Mouse (Mus musculus) neural tube, embryonic 13.5 days (tissue): Measurements from ENCODE around the gene Mcrs1. TPM values are rescaled to one million over a fixed set of nuclear protein-coding genes. Genes with fewer than 3 reads are reported as not detected.

ENCODE experiments used
- ATAC-seq: fragments of 200-750 bp; cut with Nextera tagmentation; 2 replicates; pipeline ENCODE4 v1.8.0; 2017; ENCODE audit warnings: low read depth, mild to moderate bottlenecking, moderate TSS enrichment, moderate library complexity
- H3K27ac ChIP-seq: fragments of 300-500 bp; sonication (generic); replicated peaks from 2 replicates; pipeline ENCODE4 v1.5.1; 2015; ENCODE audit warnings: moderate library complexity, mild to moderate bottlenecking, inconsistent platforms
- H3K27me3 ChIP-seq: fragments of 300-500 bp; sonication (generic); 2 replicates; pipeline ENCODE4 v1.6.1; 2015; ENCODE audit warnings: mild to moderate bottlenecking, inconsistent platforms
- H3K36me3 ChIP-seq: fragments of 300-500 bp; sonication (generic); 2 replicates; pipeline ENCODE4 v1.6.1; 2015; ENCODE audit warnings: mild to moderate bottlenecking, inconsistent platforms
- H3K4me1 ChIP-seq: fragments of 300-500 bp; sonication (generic); replicated peaks from 2 replicates; pipeline ENCODE4 v1.6.1; 2015; ENCODE audit warnings: inconsistent platforms
- H3K4me2 ChIP-seq: fragments of 300-500 bp; sonication (generic); 2 replicates; pipeline ENCODE4 v1.6.1; 2015; ENCODE audit warnings: inconsistent platforms, mild to moderate bottlenecking, moderate library complexity
- H3K4me3 ChIP-seq: fragments of 300-500 bp; sonication (generic); 2 replicates; pipeline ENCODE4 v1.5.1; 2015; ENCODE audit warnings: mild to moderate bottlenecking, inconsistent platforms
- H3K9ac ChIP-seq: fragments of 300-500 bp; sonication (generic); 2 replicates; pipeline ENCODE4 v1.6.1; 2015; ENCODE audit warnings: moderate library complexity, mild to moderate bottlenecking, inconsistent platforms
- H3K9me3 ChIP-seq: fragments of 300-500 bp; sonication (generic); 2 replicates; pipeline ENCODE4 v1.6.1; 2016; ENCODE audit warnings: inconsistent platforms
- WGBS: fragments of 180-500 bp; shearing (Covaris S2); methylation state at CpG from one replicate; pipeline ENCODE4 v1.1.7; 2015; 5-methylcytosine and 5-hydroxymethylcytosine counted together
- polyA plus RNA-seq: library from polyadenylated mRNA; unstranded; fragments of >200 nt; fragmentation: Nextera tagmentation; extraction: Ambion mirVana; gene quantifications from 2 replicates; pipeline ENCODE4 v1.2.1, GENCODE M21; 2015

Gene Mcrs1
- 168 and 181 TPM in 2 replicates for polyA plus RNA-seq

DNA sequence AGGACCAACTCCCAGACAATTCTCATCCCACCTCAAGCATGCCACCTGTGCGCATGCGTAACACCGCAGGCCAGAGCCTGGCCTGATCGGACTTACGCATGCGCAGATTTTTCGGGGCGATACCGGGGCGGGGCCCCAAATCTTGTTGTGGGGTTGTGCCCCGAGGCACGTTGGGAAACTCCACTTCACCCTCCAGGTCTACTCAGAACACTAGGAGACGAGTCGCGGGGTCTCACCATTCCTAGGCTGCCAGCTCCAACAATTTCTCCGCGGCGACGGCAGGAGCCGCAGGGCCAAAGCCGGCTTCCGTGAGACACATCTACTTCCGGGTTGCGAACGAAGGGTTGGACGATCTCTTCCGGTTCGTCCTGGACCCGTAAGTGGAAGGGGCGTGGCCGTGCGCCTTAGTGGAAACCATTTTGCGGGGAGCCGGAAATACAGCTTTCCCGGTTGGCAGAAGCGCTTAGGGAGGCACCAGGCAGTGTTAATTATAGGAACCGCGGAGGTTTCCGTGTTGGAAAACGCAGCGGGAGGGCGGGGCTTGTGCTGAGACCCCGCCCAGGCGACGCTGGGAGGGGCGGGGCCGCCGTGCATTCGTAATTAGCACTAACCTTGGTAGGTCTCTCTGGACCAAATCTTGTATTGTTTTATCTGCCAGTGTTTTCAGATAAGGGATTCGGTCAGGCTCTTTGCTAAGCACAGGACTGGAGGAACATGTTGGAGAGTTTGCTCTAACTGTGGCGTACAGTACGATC, at the start of gene Mcrs1:
TSS of gene Mcrs1 (minus strand) at position 336 of the 755 bp plus-strand sequence.
- Histone ChIP-seq H3K27me3 (peaks cover 3% of the 10 kb centered on the region; the same call in 1 of the 2 replicates), H3K9me3 (no peaks in the 10 kb centered on the region), H3K4me2 (peak within 1 kb of the TSS; percentile 84), H3K27ac (peak within 1 kb of the TSS; percentile 92), H3K9ac (peak within 1 kb of the TSS; percentile 80), H3K4me3 (peak within 1 kb of the TSS; percentile 56), H3K36me3 (peaks cover 30% of the 10 kb centered on the region), H3K4me1 (peaks cover 23% of the 10 kb centered on the region)
- under 1% methylated on average over 52 of the region's 52 CpGs for whole genome bisulfite sequencing
- peak; percentile 91 for ATAC-seq

GRCm38 (mm10) chr15:99296213-99296612, 44.5 kb upstream of the Mcrs1 start:
- Histone ChIP-seq H3K9ac (peak overlapping the region; percentile 85), H3K9me3 (no peaks in the 10 kb centered on the region), H3K27me3 (no peaks in the 10 kb centered on the region), H3K27ac (peak overlapping the region; percentile 93; the same call in 1 of the 2 replicates), H3K4me1 (peaks cover 28% of the 10 kb centered on the region), H3K4me3 (peak overlapping the region; percentile 72), H3K36me3 (no peaks in the 10 kb centered on the region), H3K4me2 (peak overlapping the region; percentile 71)
- 42% methylated on average over 5 of the region's 5 CpGs for WGBS
- no peak for ATAC-seq

DNA sequence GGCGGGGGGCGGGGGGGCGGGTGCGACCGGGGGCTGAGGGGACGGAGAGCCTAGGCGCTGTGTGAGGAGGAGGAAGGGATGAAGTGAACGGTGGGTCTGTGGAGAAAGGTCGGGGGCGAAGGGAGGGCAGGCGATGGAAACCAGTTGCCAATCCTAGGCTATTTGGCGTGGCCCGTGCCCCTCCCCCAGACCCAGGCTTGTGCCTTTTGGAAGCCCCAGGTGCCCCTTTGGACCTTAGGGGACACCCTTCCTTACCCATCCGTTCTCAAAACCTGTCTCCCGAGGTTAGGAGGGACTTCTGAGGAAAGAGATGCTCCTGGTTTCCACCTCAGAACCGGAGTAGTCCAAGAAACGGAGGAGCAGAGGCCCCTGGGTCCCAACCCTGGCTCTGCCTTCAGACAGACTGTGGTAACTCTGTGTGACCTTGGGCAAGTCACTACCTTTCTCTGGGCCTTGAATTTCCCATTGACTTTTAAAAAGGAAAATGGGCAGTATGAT, 43.8 kb upstream of the Mcrs1 start, which contains the start of gene Fam186b:
TSS of gene Fam186b (minus strand) at position 405 of the 498 bp plus-strand sequence.
- H3K36me3 ChIP-seq: no peaks in the 10 kb centered on the region
- peak within 1 kb of the TSS; percentile 85 for H3K9ac ChIP-seq
- H3K4me2 ChIP-seq: peak within 1 kb of the TSS; percentile 71
- ATAC-seq: peak; percentile 74
- H3K9me3 ChIP-seq: no peaks in the 10 kb centered on the region
- peak within 1 kb of the TSS; percentile 93 for H3K27ac ChIP-seq
- H3K27me3 ChIP-seq: no peaks in the 10 kb centered on the region
- H3K4me3 ChIP-seq: peak within 1 kb of the TSS; percentile 72
- H3K4me1 ChIP-seq: peaks cover 28% of the 10 kb centered on the region
- under 1% methylated on average over 15 of the region's 17 CpGs for WGBS

GRCm38 (mm10) chr15:99294813-99295374, 43.1 kb upstream of the Mcrs1 start, which contains the start of gene Prpf40b:
Gene Prpf40b, plus strand, starts transcription at chr15:99295087.
- peak; percentile 95 for ATAC-seq
- H3K27me3 ChIP-seq: no peaks in the 10 kb centered on the region
- H3K36me3 ChIP-seq: no peaks in the 10 kb centered on the region
- H3K4me2 ChIP-seq: peak within 1 kb of the TSS; percentile 71
- no peaks in the 10 kb centered on the region for H3K9me3 ChIP-seq
- peaks cover 28% of the 10 kb centered on the region for H3K4me1 ChIP-seq
- peak within 1 kb of the TSS; percentile 72 for H3K4me3 ChIP-seq
- peak within 1 kb of the TSS; percentile 85 for H3K9ac ChIP-seq
- WGBS: under 1% methylated on average over 60 of the region's 64 CpGs
- peak within 1 kb of the TSS; percentile 93 for H3K27ac ChIP-seq

- Histone ChIP-seq H3K4me3 (peak overlapping the region; percentile 72), H3K4me2 (peak overlapping the region; percentile 71), H3K36me3 (no peaks in the 10 kb centered on the region), H3K27me3 (no peaks in the 10 kb centered on the region), H3K9me3 (no peaks in the 10 kb centered on the region), H3K4me1 (peaks cover 28% of the 10 kb centered on the region), H3K27ac (peak overlapping the region; percentile 93; the same call in 1 of the 2 replicates), H3K9ac (peak overlapping the region; percentile 85)
- peak; percentile 1; the same call in 1 of the 2 replicates for ATAC-seq
- 28% methylated on average over 16 of the region's 16 CpGs for WGBS
Observed at GRCm38 (mm10) chr15:99294287-99294686, 42.5 kb upstream of the Mcrs1 start.

DNA sequence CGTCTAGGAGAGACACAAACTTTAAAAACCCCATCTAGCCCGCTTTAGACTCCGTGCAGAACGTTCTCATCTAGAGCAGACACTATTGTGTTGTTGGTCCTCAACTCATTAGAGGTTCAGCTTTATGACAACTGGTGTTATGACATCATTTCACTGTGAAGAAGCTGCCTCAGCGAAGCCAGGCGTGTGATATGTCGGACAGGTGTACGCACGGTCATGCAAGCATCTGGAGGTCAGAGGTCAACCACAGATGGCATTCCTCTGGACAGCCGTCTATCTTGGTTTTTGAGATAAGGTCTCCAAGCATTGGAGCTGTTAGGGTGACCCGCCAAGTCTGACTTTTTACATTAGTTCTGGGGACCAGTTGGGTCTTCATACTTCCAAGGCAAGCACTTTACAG, 38.8 kb upstream of the Mcrs1 start:
- Histone ChIP-seq H3K4me1 (peaks cover 8% of the 10 kb centered on the region), H3K4me3 (no peak overlapping the region), H3K27ac (no peak overlapping the region), H3K36me3 (no peaks in the 10 kb centered on the region), H3K9me3 (no peaks in the 10 kb centered on the region), H3K27me3 (no peaks in the 10 kb centered on the region), H3K9ac (no peak overlapping the region), H3K4me2 (no peak overlapping the region)
- ATAC-seq: no peak
- 92% methylated on average over 11 of the region's 11 CpGs for WGBS

- H3K4me2 ChIP-seq: no peak overlapping the region
- H3K27me3 ChIP-seq: no peaks in the 10 kb centered on the region
- no peaks in the 10 kb centered on the region for H3K4me1 ChIP-seq
- no peak for ATAC-seq
- H3K36me3 ChIP-seq: no peaks in the 10 kb centered on the region
- H3K27ac ChIP-seq: no peak overlapping the region
- WGBS: 59% methylated on average over 8 of the region's 8 CpGs
- no peak overlapping the region for H3K9ac ChIP-seq
- no peak overlapping the region for H3K4me3 ChIP-seq
- H3K9me3 ChIP-seq: no peaks in the 10 kb centered on the region
Observed at GRCm38 (mm10) chr15:99285189-99285535, 33.4 kb upstream of the Mcrs1 start.

GRCm38 (mm10) chr15:99284527-99285188, 32.9 kb upstream of the Mcrs1 start:
- no peak for ATAC-seq
- Histone ChIP-seq H3K4me1 (no peaks in the 10 kb centered on the region), H3K9me3 (no peaks in the 10 kb centered on the region), H3K27ac (no peak overlapping the region), H3K36me3 (no peaks in the 10 kb centered on the region), H3K4me3 (no peak overlapping the region), H3K27me3 (no peaks in the 10 kb centered on the region), H3K9ac (no peak overlapping the region), H3K4me2 (no peak overlapping the region)
- 52% methylated on average over 14 of the region's 14 CpGs for WGBS

GRCm38 (mm10) chr15:99283456-99283855, 31.7 kb upstream of the Mcrs1 start:
- Histone ChIP-seq H3K9me3 (no peaks in the 10 kb centered on the region), H3K4me2 (no peak overlapping the region), H3K36me3 (no peaks in the 10 kb centered on the region), H3K4me3 (no peak overlapping the region), H3K4me1 (peaks cover 2% of the 10 kb centered on the region), H3K27ac (no peak overlapping the region), H3K27me3 (no peaks in the 10 kb centered on the region), H3K9ac (no peak overlapping the region)
- WGBS: 73% methylated on average over 10 of the region's 10 CpGs
- ATAC-seq: no peak

- 89% methylated on average over 7 of the region's 7 CpGs for WGBS
- H3K4me3 ChIP-seq: no peak overlapping the region
- H3K27ac ChIP-seq: no peak overlapping the region
- H3K9me3 ChIP-seq: no peaks in the 10 kb centered on the region
- H3K9ac ChIP-seq: no peak overlapping the region
- H3K36me3 ChIP-seq: no peaks in the 10 kb centered on the region
- no peak for ATAC-seq
- H3K4me2 ChIP-seq: no peak overlapping the region
- no peaks in the 10 kb centered on the region for H3K27me3 ChIP-seq
- H3K4me1 ChIP-seq: peaks cover 10% of the 10 kb centered on the region
Observed at GRCm38 (mm10) chr15:99278271-99278670, 26.5 kb upstream of the Mcrs1 start.

DNA sequence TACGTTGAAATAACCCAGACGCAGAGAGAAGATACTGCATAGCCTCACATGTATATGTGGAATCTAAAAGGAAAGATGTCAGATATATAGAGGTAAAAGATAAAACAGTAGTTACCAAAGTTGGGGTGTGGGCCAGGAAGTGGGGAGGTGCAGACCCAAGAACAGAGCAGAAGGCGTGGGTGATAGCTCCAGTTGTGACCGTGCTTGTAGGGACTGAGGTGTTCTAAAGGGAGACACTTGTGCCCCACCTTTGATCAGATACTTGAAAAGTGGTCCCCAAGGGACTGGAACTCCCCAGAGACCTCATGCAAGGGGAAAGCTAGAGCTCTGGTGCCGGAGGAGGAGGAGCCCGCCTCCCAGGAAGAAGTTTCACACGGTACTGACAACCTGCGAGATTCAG, 24.3 kb upstream of the Mcrs1 start:
- H3K9me3 ChIP-seq: no peaks in the 10 kb centered on the region
- no peaks in the 10 kb centered on the region for H3K27me3 ChIP-seq
- H3K4me2 ChIP-seq: no peak overlapping the region
- no peaks in the 10 kb centered on the region for H3K36me3 ChIP-seq
- 86% methylated on average over 8 of the region's 8 CpGs for WGBS
- H3K9ac ChIP-seq: no peak overlapping the region
- peaks cover 10% of the 10 kb centered on the region for H3K4me1 ChIP-seq
- no peak overlapping the region for H3K4me3 ChIP-seq
- no peak overlapping the region for H3K27ac ChIP-seq
- no peak for ATAC-seq

DNA sequence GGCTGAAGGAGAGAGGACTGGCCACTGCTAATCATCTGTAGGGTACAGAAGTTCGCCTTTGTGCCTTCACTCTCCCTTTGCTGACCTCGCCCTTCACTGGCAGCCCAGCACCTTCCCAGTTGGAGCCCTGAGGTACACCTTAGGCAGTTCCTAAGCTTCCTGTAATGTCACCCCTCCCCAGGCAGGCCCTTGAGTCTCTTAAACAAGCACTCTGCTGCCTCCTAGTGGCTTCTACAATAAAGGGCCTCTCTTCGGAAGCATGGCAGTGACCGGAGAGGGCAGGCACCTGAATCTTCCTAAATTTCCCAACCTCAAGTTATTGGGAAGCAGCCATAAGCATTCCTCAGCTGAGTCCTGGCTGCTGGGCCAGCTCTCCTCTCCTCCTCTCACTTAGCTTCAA, 13.9 kb upstream of the Mcrs1 start:
- peaks cover 11% of the 10 kb centered on the region; the same call in 1 of the 2 replicates for H3K4me1 ChIP-seq
- no peaks in the 10 kb centered on the region for H3K9me3 ChIP-seq
- no peak overlapping the region for H3K4me3 ChIP-seq
- H3K27ac ChIP-seq: no peak overlapping the region
- no peak overlapping the region for H3K9ac ChIP-seq
- peak; percentile 40; the same call in 1 of the 2 replicates for ATAC-seq
- H3K4me2 ChIP-seq: no peak overlapping the region
- H3K27me3 ChIP-seq: no peaks in the 10 kb centered on the region
- WGBS: 17% methylated on average over 4 of the region's 4 CpGs
- H3K36me3 ChIP-seq: no peaks in the 10 kb centered on the region
